18 mouse cellular contexts compared by ENCODE assay signal in genomic region chr11:11944814-11945213, GRCm38 (mm10).
"Had no signal": no experiment of that assay in that cellular context is flagged by ENCODE, and none has a peak within 500 bp of the region (broad histone marks: within the 10 kb centered on the region; RNA-seq: fewer than 3 reads in every experiment).

No protein-coding gene starts in this region.

- H3K4me3 ChIP-seq: midbrain, embryonic 10.5 days; midbrain, embryonic 12.5 days; myocyte; neural tube, embryonic 13.5 days; neural tube, embryonic 15.5 days had no signal

- H3K4me2 ChIP-seq: midbrain, embryonic 12.5 days; neural tube, embryonic 13.5 days; neural tube, embryonic 15.5 days had no signal

- H3K9me3 ChIP-seq: midbrain, embryonic 10.5 days; midbrain, embryonic 12.5 days; neural tube, embryonic 13.5 days; neural tube, embryonic 15.5 days had no signal

- H3K4me1 ChIP-seq: neural tube, embryonic 15.5 days had no signal

- H3K27me3 ChIP-seq: midbrain, embryonic 12.5 days; neural tube, embryonic 13.5 days; neural tube, embryonic 15.5 days had no signal

- DNase-seq: lung, adult 18-20 months; lung, postnatal 10 days; lung, postnatal 4 days; midbrain, embryonic 14.5 days; retina, postnatal 1 day; right cerebral cortex, adult 18-20 months; right cerebral cortex, postnatal 25 days; right cerebral cortex, postnatal 4 days; spleen, adult 18-20 months; thymus, adult 18-20 months; thymus, postnatal 14 days; thymus, postnatal 36 days had no signal

- H3K27ac ChIP-seq: midbrain, embryonic 10.5 days; midbrain, embryonic 12.5 days; neural tube, embryonic 13.5 days; neural tube, embryonic 15.5 days had no signal

- ATAC-seq: midbrain, embryonic 16.5 days had no signal

- H3K9ac ChIP-seq: midbrain, embryonic 12.5 days; neural tube, embryonic 13.5 days; neural tube, embryonic 15.5 days had no signal
